Mouse (Mus musculus): Measurements from ENCODE around the gene Elmo3.

DNA sequence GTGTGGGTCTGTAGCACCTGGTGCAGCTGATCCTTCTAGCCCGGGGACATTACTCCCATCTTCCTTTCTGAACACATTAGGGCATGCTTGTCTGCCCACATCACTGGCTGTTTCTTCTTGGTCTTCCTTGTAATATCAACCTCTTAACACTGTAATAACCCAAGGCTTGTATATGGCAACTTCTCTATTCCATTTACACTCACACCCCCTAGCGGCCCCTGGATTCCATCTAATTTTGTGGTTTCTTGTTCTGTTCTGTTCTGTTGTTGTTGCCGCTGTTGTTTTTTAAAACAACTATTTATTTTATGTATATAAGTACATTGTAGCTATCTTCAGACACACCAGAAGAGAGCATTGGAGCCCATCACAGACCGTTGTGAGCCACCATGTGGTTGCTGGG is 18.5 kb upstream of the Elmo3 start:
- TF ChIP-seq POLR2A (IDR thresholded peaks at IDR 0.05; ENCODE audit: borderline replicate concordance, low read depth, low read length) (no peak), CTCF (IDR thresholded peaks at IDR 0.05; ENCODE audit: low read depth, low read length) (no peak)

All from bone marrow macrophage, adult 2 months (primary cell).